Mouse (Mus musculus) CH12.LX (cell line): Measurements from ENCODE around the gene Nsun6. TPM values are rescaled to one million over a fixed set of nuclear protein-coding genes. Genes with fewer than 3 reads are reported as not detected.

Experiments used
- DNase-seq: peaks from one replicate; pipeline ENCODE4 v3.0.0-alpha.2; 2013; ENCODE audit errors: extremely low read depth
- H3K27ac ChIP-seq: 2 replicates; pipeline ENCODE4 v1.5.1; 2012; ENCODE audit warnings: low read depth, mild to moderate bottlenecking, control low read depth, moderate library complexity; ENCODE audit not compliant: insufficient read depth
- H3K27me3 ChIP-seq: replicated peaks from 2 replicates; pipeline ENCODE3; 2012; ENCODE audit warnings: inconsistent platforms
- H3K36me3 ChIP-seq, 2 experiments: replicated peaks in 1 of 2; 2 replicates each; pipeline versions ENCODE3 to v1.6.1; 2012; ENCODE audit warnings: inconsistent platforms in 1 of 2, low read length in 1 of 2, mild to moderate bottlenecking in 1 of 2, mixed read lengths in 1 of 2, moderate library complexity in 1 of 2; ENCODE audit not compliant: control insufficient read depth in 1 of 2, insufficient read depth in 1 of 2
- H3K4me1 ChIP-seq, 2 experiments: 2 replicates each; pipeline ENCODE4 v1.6.1; 2012; ENCODE audit warnings: inconsistent platforms in 1 of 2, moderate library complexity in 1 of 2; ENCODE audit not compliant: insufficient read depth in 2 of 2, control insufficient read depth in 1 of 2
- H3K4me2 ChIP-seq: 2 replicates; pipeline ENCODE4 v1.6.1; 2012; ENCODE audit warnings: low read depth, mild to moderate bottlenecking, control low read depth; ENCODE audit not compliant: poor library complexity, insufficient read depth, severe bottlenecking
- H3K4me3 ChIP-seq, 3 experiments: fragments of 150-350 bp in 1 of 3; sonication (generic) in 1 of 3; replicated peaks in 1 of 3; 2 replicates each; pipeline versions ENCODE3 to v1.5.1; 2011 to 2012; ENCODE audit warnings: low read depth in 2 of 3, low read length in 2 of 3, mild to moderate bottlenecking in 2 of 3, moderate library complexity in 2 of 3, control low read depth in 1 of 3, improper control_type of control experiment in 1 of 3, inconsistent platforms in 1 of 3, mixed read lengths in 1 of 3; ENCODE audit not compliant: poor library complexity in 1 of 3
- H3K79me2 ChIP-seq: replicated peaks from 2 replicates; pipeline ENCODE4 v1.6.1; 2012; ENCODE audit warnings: mild to moderate bottlenecking, moderate library complexity; ENCODE audit not compliant: control insufficient read depth, poor library complexity, insufficient read depth, severe bottlenecking; ENCODE audit errors: extremely low read depth
- H3K9ac ChIP-seq: 2 replicates; pipeline ENCODE4 v1.6.1; 2012; ENCODE audit warnings: low read depth, mild to moderate bottlenecking, control low read depth, moderate library complexity; ENCODE audit not compliant: insufficient read depth
- H3K9me3 ChIP-seq: replicated peaks from 2 replicates; pipeline ENCODE3; 2012; ENCODE audit warnings: low read length, inconsistent platforms, mixed read lengths
- BHLHE40 ChIP-seq: IDR thresholded peaks from 2 replicates; pipeline ENCODE4 v1.6.1; 2011; ENCODE audit warnings: mild to moderate bottlenecking, low read depth, low read length, improper control_type of control experiment
- CHD1 ChIP-seq: IDR thresholded peaks from 2 replicates; pipeline ENCODE4 v1.6.1; 2012; ENCODE audit warnings: low read depth, low read length, improper control_type of control experiment, inconsistent platforms
- CHD2 ChIP-seq: IDR thresholded peaks from 2 replicates; pipeline ENCODE4 v1.6.1; 2011; ENCODE audit warnings: low read length, improper control_type of control experiment
- ELF1 ChIP-seq: IDR thresholded peaks from 2 replicates; pipeline ENCODE4 v1.6.1; 2014; ENCODE audit warnings: low read depth, mild to moderate bottlenecking, inconsistent platforms, low read length, improper control_type of control experiment
- EP300 ChIP-seq: IDR thresholded peaks from 2 replicates; pipeline ENCODE4 v1.6.1; 2011; ENCODE audit warnings: low read length, improper control_type of control experiment
- GABPA ChIP-seq: IDR thresholded peaks from 2 replicates; pipeline ENCODE4 v1.6.1; 2012; ENCODE audit warnings: low read depth, low read length, improper control_type of control experiment, inconsistent platforms; ENCODE audit not compliant: insufficient replicate concordance
- HCFC1 ChIP-seq: IDR thresholded peaks from 2 replicates; pipeline ENCODE4 v1.6.1; 2012; ENCODE audit warnings: low read depth, mild to moderate bottlenecking, inconsistent platforms, low read length, improper control_type of control experiment
- JUND ChIP-seq: conservative IDR thresholded peaks from 2 replicates; pipeline ENCODE4 v1.6.1; 2011; ENCODE audit warnings: low read depth, low read length, improper control_type of control experiment
- KAT2A ChIP-seq: IDR thresholded peaks from 2 replicates; pipeline ENCODE4 v1.6.1; 2012; ENCODE audit warnings: low read length, improper control_type of control experiment, inconsistent platforms; ENCODE audit not compliant: insufficient replicate concordance
- MAFK ChIP-seq: IDR thresholded peaks from 2 replicates; pipeline ENCODE4 v1.6.1; 2011; ENCODE audit warnings: low read length, improper control_type of control experiment; ENCODE audit not compliant: insufficient replicate concordance
- MAZ ChIP-seq: IDR thresholded peaks from 2 replicates; pipeline ENCODE4 v1.6.1; 2012; ENCODE audit warnings: low read depth, mild to moderate bottlenecking, inconsistent platforms, low read length, improper control_type of control experiment, moderate library complexity
- MXI1 ChIP-seq: IDR thresholded peaks from 2 replicates; pipeline ENCODE4 v1.6.1; 2011; ENCODE audit warnings: mild to moderate bottlenecking, low read depth, low read length, improper control_type of control experiment
- MYC ChIP-seq: IDR thresholded peaks from 2 replicates; pipeline ENCODE4 v1.6.1; 2011; ENCODE audit warnings: low read depth, mild to moderate bottlenecking, improper control_type of control experiment, low read length
- NRF1 ChIP-seq: IDR thresholded peaks from 2 replicates; pipeline ENCODE4 v1.6.1; 2014; ENCODE audit warnings: low read depth, mild to moderate bottlenecking, inconsistent platforms, low read length, improper control_type of control experiment, moderate library complexity
- RAD21 ChIP-seq: IDR thresholded peaks from 2 replicates; pipeline ENCODE4 v1.6.1; 2011; ENCODE audit warnings: low read depth, mild to moderate bottlenecking, low read length, improper control_type of control experiment, moderate library complexity
- SIN3A ChIP-seq: IDR thresholded peaks from 2 replicates; pipeline ENCODE4 v1.6.1; 2012; ENCODE audit warnings: low read length, improper control_type of control experiment, inconsistent platforms
- TBP ChIP-seq: conservative IDR thresholded peaks from 2 replicates; pipeline ENCODE4 v1.6.1; 2011; ENCODE audit warnings: low read depth, low read length, improper control_type of control experiment
- TCF12 ChIP-seq: IDR thresholded peaks from 2 replicates; pipeline ENCODE4 v1.6.1; 2014; ENCODE audit warnings: low read depth, mild to moderate bottlenecking, inconsistent platforms, low read length, improper control_type of control experiment
- ZC3H11A ChIP-seq: IDR thresholded peaks from 2 replicates; pipeline ENCODE4 v1.6.1; 2012; ENCODE audit warnings: low read depth, mild to moderate bottlenecking, inconsistent platforms, low read length, improper control_type of control experiment
- ZKSCAN1 ChIP-seq: IDR thresholded peaks from 2 replicates; pipeline ENCODE4 v1.6.1; 2012; ENCODE audit warnings: low read depth, inconsistent platforms, low read length, improper control_type of control experiment, borderline replicate concordance
- ZNF384 ChIP-seq: IDR thresholded peaks from 2 replicates; pipeline ENCODE4 v1.6.1; 2012; ENCODE audit warnings: low read depth, low read length, improper control_type of control experiment, inconsistent platforms
- dilution Hi-C: fragments of 300-500 bp; cut with MboI; formaldehyde crosslinking; loops from 2 replicates; pipeline ENCODE4 v1.14.3; 2020; ENCODE audit warnings: low sequenced_read_pairs; ENCODE audit not compliant: extremely low pct_unique_long_range_greater_than_20kb, extremely low pct_ligation_motif_present
- in situ Hi-C: fragments of 300-500 bp; cut with MboI; formaldehyde crosslinking; loops from 3 replicates; pipeline ENCODE4 v1.14.3; 2019; ENCODE audit warnings: low sequenced_read_pairs, low pct_ligation_motif_present, low pct_unique_long_range_greater_than_20kb, mixed read lengths
- polyA plus RNA-seq: library from polyadenylated mRNA; unstranded; fragments of >175 nt; gene quantifications from 2 replicates; pipeline ENCODE4 v1.2.1, GENCODE M21; 2012; ENCODE audit warnings: low read depth; ENCODE audit not compliant: insufficient read length
- total RNA-seq, 2 experiments: library from RNA; depleted of rRNA; stranded (reverse); fragments of 300-350 nt in 1 of 2; fragments of >200 nt in 1 of 2; gene quantifications; 2 replicates each; pipeline ENCODE4 v1.2.3; 2012 to 2014

Nsun6 gene
- total and polyA plus RNA-seq, 3 experiments = 5.0 to 8.1 (median 6.1) TPM

DNA sequence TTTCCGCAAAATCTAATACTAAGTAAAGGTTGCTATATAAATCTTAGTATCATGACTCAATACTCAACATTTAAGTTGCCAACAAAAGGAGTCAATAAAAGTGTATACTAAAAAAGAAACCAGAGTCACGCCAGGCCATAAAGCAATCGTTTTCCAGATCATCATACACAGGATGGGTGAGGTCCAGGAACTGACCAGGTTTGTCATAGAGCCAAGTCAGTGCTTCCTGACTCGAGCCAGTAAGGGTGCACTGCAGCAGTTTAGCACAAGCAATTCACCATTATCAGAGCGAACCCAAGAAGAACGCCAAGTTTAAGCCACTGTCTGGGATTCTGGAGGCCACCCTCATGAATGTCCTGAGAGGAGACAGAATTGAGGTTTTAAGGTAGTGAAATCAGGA is 16.2 kb downstream of the Nsun6 start:
- in situ Hi-C loops = no loop called here
- TF ChIP-seq MAZ = no peak
- no peak for TF ChIP-seq TCF12
- no peak for TF ChIP-seq ZNF384
- TF ChIP-seq ELF1 = no peak
- TF ChIP-seq EP300 = no peak
- TF ChIP-seq GABPA = no peak
- TF ChIP-seq MAFK = no peak
- TF ChIP-seq, all 38 proteins: peak for 0
- H3K36me3 ChIP-seq = peaks cover 11 to 54% of the 10 kb centered on the region in 2 experiments
- no peak overlapping the region for H3K9ac ChIP-seq
- no peak overlapping the region for H3K4me3 ChIP-seq
- H3K27me3 ChIP-seq = no peaks in the 10 kb centered on the region
- no peak for DNase-seq
- no peaks in the 10 kb centered on the region for H3K4me1 ChIP-seq
- no peak overlapping the region for H3K4me2 ChIP-seq
- H3K9me3 ChIP-seq = no peaks in the 10 kb centered on the region
- H3K27ac ChIP-seq = no peak overlapping the region
- no peaks in the 10 kb centered on the region for H3K79me2 ChIP-seq
- dilution Hi-C loops = no loop called here

DNA sequence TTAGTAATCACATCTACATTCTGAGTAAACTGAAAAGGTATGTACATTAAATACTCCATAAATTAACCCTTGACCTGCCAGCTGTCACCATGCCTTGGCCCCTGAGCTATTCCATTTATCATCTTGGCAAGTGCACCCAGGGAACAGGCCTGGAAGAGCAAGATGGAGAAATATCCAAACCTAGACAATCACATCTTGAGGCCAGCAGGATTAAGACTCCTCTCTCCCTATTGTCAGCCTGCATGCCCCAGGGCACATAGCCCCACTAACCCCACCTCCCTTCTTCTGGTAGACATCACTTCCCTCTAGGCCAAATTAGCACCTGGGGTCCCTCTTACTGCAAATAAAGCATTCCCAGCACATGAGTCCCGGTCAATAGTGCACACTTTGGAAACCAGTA is 27.1 kb downstream of the Nsun6 start:
- dilution Hi-C loops = no loop called here
- no peak for TF ChIP-seq BHLHE40
- TF ChIP-seq EP300 = no peak
- no peak for TF ChIP-seq ZKSCAN1
- no peak for TF ChIP-seq KAT2A
- TF ChIP-seq TBP = no peak
- TF ChIP-seq GABPA = no peak
- no peak for TF ChIP-seq RAD21
- TF ChIP-seq MXI1 = no peak
- TF ChIP-seq, all 38 proteins: peak for 0
- DNase-seq = no peak
- Histone ChIP-seq H3K4me1 (peaks cover 0 to 12% of the 10 kb centered on the region in 2 experiments; a peak in 1 of 4 replicates), H3K27ac (no peak overlapping the region), H3K4me2 (no peak overlapping the region), H3K27me3 (no peaks in the 10 kb centered on the region), H3K9me3 (no peaks in the 10 kb centered on the region), H3K9ac (no peak overlapping the region), H3K79me2 (no peaks in the 10 kb centered on the region), H3K36me3 (peaks cover 12 to 34% of the 10 kb centered on the region in 2 experiments), H3K4me3 (no peak overlapping the region)
- in situ Hi-C loops = no loop called here

DNA sequence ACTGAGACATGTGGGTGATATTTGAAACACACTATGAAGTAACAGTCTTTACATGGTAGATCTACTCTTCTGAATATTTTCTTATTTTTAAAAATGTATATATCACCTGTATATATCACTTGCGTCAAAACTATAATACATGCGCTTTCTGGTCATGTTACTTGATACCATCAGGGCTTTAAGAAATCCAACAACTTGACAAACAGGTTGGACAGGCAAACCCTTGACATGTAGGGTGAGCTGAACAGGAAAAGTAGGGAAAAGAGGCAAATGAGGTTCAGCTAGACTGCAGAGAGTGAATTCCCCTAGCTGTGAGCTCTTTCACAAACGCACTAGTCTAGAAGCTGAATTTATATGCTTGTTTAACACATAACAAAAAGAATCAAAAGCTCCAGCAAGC is 28.1 kb downstream of the Nsun6 start:
- DNase-seq = no peak
- TF ChIP-seq MAZ = no peak
- no peak for TF ChIP-seq RAD21
- TF ChIP-seq CHD2 = no peak
- no peak for TF ChIP-seq NRF1
- TF ChIP-seq SIN3A = no peak
- TF ChIP-seq ZC3H11A = no peak
- no peak for TF ChIP-seq HCFC1
- no peak for TF ChIP-seq CHD1
- no peak for TF ChIP-seq MAFK
- no peak for TF ChIP-seq JUND
- TF ChIP-seq MYC = no peak
- Histone ChIP-seq H3K4me1 (peaks cover 0 to 12% of the 10 kb centered on the region in 2 experiments; a peak in 1 of 4 replicates), H3K27ac (no peak overlapping the region), H3K4me3 (no peak overlapping the region), H3K36me3 (peaks cover 10 to 29% of the 10 kb centered on the region in 2 experiments), H3K27me3 (no peaks in the 10 kb centered on the region), H3K9me3 (no peaks in the 10 kb centered on the region), H3K9ac (no peak overlapping the region), H3K4me2 (no peak overlapping the region), H3K79me2 (no peaks in the 10 kb centered on the region)
- in situ Hi-C loops = no loop called here
- dilution Hi-C loops = no loop called here
